Mouse (Mus musculus): ENCODE results near the gene Gbf1. TPM values are rescaled to one million over a fixed set of nuclear protein-coding genes. Genes with fewer than 3 reads are reported as not detected.

Gene Gbf1
- polyA plus RNA-seq, 2 experiments from 2014 or later, result 23.8 to 33.5 TPM

DNA sequence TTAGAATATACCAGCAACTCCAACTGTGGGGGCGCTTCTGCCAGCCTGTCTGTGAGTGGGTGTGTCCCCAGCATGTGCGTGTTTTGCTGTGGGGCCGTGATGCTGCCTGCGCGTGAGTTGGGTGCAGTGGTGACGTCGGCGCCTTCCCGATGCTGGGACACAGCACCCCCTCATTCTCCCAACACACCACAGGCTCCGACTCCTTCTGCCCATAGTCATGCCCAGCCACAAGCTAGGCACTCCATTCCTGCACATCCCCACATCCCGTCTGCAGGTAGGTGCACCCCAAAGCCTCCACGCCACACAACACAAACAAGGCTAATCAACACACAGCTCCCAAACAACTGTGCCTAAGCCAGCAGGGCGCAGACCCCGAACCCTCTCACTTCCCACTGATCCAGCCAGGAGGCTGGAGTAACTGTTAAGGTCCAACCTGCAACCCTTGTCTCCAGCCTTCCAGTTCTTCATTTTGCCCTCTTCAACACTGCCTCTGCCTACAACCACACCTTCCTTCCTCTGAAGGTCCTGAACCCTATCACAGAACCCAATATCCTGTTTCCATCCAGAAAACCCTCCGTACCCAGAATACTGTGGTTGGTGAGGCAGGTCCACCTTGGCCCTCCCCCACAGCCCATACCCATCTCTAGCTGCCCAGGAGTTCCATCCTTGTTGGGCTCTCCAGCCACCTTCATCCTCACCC, 164.7 kb downstream of the Gbf1 start:
- ATAC-seq, result peak; percentile 49

GRCm38 (mm10) chr19:46317546-46317885, 165.2 kb downstream of the Gbf1 start:
- no peak for ATAC-seq

DNA sequence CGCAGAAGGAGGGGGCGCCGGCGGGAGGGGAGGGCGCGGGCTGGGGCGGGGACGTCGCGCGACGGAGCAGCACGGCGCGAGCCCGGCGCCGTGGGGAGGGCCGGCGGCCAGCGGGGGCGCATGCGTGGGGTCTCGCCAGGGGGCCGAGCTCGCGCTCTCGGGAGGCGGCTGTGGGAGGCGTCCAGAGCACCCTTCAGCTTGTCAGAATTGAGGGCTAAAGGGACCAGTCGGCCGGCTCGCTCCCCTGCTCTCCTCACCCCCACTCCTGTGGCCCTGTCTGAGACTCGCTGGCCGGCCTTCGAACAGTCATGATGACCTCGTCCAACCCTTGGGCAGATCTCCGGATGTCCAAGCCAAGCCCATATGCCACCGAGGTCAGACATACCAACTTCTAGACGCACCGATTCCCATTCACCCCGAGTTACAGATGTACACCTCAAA, 165.7 kb downstream of the Gbf1 start:
- no peak for ATAC-seq

GRCm38 (mm10) chr19:46318586-46319378, 166.5 kb downstream of the Gbf1 start:
- no peak for ATAC-seq

DNA sequence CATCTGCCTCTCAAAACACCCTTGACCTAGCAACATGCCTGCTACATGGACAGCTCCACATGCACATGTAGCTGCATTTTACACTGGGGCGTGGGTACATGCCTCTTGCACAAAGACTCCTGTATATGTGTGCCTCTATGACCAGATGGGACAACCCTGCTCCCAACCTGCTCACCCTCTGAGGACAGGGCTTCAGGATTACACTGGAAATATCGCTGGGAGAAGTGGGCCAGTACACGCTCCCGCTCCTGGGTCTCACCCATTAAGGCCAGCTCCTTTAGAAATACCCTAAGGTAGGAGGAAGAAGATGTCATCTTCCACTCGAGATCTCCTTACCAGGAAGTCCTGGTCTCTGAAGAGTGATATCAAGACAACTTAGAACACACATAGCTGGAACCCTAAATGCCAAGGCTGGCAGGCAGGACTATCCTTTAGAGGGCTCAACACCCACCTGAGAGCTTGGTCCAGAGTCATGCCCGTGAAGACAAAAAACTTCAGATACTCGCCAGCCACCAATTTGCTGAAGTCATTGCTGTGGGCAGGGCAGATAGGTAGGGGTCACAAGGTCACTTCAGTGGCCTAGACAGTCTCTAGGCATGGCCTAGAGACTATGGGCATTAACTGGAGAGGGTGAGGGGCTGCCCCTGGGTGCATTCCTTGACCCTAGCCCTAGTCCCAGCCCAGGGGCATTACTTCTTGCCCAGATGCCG, 167.9 kb downstream of the Gbf1 start:
- ATAC-seq, result no peak

DNA sequence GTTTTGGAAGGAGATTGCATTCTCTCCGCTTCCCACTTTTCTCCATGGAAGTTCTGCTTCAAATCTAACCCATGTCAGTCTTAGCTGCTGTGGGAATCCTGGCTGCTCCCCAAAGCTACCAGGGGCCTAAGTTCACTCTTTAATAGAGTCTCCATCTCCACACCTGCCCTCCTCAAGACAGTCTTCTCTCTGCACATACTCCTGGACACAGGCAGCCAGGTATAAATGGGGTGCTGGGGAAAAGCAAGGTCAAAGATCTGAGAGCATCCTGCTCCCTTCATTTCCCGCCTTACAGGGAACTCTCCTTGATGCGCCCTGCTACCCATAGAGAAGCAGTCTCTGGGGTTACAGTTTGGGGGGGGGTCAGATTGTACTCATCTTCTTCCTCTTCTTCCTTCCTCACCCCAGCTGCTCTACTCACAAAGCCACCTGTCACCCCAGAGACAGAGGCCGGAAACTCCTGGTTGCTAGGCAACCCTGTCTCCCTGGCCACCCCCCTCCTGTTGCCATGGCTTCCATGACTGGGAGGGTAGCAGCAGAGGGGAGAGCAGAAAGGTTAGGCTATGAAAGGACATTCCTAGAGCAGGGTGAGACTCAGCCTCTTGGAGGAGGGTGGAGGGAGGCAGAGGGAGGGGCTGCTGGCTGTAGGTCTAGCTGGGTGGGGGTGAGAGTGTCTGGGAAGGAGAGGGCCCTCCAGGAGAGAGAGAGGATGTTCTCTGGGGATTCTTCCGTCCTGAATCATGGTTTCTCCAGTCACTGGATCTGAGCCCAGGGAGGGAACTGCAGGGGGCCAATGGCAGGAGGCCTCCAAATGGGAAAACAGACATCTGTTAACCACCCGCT, 169.0 kb downstream of the Gbf1 start:
- ATAC-seq, result peak; percentile 41

DNA sequence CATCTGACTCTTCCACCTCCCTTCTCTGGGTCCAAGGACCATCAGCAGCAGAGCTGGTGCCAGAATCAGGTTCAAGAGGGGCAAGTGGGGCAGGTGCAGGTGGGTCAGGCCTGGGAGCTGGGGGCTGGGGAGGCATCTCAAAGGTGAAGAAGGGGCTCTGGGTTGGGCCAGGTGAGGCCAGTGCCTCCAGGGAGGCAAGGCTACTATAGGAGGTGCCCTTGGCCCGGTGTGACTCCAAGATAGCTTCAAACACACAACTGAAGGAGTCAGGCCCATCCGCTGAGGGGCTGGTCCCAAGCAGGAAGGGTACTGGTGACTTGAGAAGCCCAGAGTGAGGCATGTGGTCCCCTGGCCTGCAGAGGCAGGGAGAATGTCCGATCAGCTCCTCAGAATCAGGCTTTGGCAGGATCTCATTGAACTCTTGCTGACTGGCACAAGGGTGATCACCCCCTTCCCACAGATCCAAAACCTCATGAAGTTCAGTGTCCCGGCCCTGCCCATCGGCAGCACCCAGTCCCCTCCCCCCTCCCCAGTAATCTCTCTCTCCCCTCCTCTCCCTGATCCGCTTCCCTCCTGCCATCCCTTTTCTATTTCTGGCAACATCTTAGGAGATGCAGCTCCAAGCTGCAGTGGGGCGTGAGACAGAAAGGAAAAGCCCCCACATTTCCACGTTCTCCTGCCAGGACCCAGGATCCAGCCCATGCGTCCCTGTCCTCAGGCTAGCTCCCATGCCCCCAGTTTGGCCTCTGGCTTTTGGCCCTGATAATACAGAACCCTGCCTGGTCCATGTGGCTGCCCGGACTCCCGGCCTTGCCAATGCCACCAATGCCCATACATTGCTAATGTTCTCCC, 170.1 kb downstream of the Gbf1 start:
- ATAC-seq, result no peak

DNA sequence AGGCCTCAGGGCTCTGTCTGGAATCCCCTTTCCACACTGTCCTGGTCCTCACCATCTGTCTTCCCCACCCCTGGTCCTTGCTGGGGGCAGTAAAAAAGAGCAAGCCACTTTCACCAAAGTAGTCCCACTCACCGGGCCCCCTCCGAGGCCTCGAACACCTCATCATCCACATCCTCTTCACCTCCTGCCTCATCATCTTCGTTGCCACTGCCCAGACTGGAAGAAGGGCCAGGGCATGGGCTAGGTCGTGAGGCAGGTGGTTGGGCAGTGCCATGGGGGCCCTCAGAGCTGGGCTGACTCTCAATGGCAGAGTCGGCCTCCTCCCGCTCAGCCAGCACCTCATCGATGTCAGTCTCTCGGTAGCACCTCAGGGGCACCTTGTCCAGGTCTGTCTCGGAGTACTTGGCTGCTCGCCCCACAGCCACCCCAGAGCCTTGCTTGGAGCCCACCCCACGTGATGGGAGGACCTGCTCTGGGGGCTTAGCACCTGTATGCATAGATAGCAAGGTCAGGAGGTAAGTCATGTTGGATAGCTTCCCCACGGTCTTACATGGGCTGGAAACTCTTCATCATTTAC, 170.8 kb downstream of the Gbf1 start:
- ATAC-seq, result no peak

DNA sequence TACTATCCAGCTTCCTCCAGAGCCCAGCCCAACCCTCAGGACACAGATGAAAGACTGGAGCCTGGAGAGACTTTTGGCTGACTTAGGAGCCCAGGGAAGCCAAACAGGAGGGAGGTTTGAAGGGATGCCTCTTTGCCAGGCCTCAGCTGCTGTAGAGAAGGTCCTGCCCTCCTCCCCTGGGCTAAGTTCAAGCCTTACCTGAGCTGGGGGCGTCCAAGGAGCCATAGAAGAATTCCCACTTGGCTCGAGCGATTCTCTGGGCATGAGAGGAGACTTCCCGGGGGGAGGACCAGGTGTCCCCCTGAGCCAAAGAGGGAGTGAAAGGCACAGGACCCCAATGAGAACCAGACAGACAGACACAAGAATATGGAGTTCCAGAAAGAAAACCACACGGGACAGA, 171.4 kb downstream of the Gbf1 start:
- no peak for ATAC-seq

GRCm38 (mm10) chr19:46324366-46324765, 172.1 kb downstream of the Gbf1 start:
- no peak for ATAC-seq

DNA sequence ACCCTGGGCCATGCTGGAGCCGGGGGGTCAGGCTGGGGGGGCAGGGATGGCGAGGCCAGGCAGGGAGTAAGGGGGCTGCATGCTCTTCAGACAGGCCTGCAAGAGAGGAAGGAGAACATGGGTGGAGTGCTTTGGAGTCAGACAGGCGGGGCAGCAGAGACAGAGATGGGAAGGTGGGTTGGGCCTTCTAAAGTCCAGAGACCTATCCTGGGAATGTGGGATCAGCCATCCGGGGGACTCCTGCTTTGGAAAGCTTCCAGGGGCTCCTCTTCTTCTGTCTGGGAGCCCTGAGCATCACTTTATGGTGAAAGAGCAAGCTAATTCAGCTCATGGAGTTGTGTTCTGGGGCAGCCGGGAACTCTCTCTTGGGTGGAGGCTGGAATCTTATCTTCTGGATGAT, 172.6 kb downstream of the Gbf1 start:
- ATAC-seq, result no peak

GRCm38 (mm10) chr19:46326019-46326755, 173.9 kb downstream of the Gbf1 start:
- ATAC-seq, result no peak

DNA sequence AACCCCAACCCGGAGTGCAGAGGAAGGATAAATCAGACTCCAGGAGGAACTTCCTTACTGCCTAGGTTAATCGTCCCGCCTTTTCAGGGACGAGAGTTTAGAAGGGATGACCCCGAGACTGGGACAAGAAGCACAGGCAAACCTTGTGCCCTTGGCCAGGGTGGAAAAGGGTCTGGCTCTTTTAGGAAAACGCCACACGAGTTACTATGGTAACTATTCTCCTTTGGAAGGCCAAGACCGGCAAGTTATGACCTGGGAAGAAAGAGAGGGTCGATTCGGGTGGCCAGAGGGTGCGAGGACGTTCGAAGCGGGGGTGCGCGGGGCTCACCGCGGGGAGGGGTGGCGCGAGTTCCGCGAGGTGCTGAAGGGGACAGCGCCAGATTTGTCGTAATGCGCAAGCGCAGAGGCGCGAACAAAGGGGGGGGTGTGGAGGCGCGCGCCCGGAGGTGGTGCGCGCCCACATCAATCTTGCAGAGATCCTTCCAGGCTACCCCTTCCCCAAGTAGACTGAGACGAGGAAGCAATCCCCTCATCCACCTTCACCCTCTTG, 174.5 kb downstream of the Gbf1 start, which contains the start of gene Psd:
Gene Psd (minus strand): TSS at position 401 of the 550 bp plus-strand sequence.
- ATAC-seq, result no peak

DNA sequence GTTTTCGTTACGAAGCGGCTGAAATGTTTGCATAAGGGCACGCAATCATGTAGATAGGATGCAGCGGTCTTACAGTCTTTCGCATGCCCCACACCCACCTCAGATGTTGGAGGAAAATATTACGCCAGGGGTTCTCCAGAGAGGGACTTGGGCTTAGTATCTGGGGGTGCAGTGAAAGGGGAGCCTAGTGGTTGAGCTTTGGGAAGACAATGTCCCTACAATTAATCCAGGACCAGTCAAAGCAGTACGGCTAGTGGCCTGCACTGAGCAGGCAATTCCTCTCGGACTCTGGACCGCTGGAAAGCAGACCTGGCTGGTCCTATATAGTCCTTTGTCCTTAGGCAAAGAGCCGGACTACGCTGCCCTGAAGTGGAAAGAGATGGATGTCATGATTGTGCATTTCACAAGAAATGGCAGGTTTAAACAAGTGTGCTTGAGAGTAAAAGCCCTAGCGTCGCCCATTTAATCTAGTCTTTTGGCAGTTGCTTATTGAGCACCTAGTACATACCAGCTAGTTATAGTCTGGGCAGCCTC, 175.3 kb downstream of the Gbf1 start:
- ATAC-seq, result no peak

DNA sequence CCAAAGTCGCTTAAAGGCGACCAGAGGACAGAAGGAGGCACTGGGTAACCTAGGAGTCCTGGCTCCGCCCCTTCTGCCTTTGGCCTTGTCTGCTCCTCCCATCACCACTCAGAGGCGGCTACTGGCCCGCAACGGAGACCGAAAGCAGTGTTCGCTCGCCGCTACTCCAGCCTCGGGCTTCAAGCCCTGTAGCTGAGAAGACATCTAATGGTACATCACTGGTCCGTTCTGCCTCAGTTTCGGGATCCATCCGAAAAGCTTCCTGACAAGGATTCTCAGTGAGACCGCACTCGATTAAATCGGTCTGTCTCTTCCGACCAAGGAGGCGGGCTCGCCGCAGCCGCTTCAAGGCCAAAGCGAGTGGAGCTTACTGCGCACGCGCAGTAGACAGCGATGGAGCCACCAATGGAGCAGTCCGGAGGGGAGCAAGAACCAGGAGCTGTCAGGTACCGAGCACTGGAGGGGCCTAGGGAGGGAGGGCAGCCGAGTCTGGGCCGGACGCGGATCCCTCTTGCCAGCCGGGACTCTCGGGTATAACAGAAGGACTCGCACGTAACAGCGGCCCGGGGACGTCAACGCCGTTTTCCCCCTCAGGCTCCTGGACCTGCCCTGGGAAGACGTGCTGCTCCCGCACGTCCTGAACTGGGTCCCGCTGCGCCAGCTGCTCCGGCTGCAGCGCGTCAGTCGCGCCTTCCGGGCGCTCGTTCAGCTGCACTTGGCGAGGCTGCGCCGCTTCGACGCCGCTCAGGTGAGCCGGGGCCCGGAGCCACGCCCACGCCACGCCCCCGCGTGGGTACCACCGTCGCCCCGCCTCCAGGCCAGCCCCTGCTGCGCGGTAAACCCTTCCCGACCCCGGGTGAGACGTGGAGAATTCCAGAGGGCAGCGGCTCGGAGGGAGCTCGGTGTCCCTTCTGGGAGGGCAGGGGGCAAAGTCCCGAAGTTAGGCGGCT, 176.0 kb downstream of the Gbf1 start, which contains the start of gene Fbxl15:
Gene Fbxl15 (plus strand): TSS at position 104 of the 950 bp plus-strand sequence.
- ATAC-seq, result peak; percentile 78

- peak; percentile 9 for ATAC-seq
Measured at GRCm38 (mm10) chr19:46329031-46329641, 176.8 kb downstream of the Gbf1 start.

DNA sequence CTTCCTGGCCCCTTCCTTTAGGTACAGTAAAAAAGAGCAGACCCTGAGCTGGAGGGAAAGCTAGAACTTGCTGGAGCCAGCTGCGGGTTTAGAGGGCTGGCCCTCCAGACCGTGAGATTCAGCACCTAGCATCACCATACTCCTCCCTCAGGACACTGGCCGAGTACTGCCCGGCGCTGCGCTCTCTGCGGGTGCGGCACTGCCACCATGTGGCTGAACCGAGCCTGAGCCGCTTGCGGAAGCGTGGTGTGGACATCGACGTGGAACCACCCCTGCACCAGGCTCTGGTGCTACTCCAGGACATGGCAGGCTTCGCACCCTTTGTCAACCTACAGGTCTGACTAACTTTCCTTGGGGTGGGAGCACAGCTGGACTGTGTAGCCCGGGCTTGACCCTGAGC, 177.6 kb downstream of the Gbf1 start:
- no peak for ATAC-seq

DNA sequence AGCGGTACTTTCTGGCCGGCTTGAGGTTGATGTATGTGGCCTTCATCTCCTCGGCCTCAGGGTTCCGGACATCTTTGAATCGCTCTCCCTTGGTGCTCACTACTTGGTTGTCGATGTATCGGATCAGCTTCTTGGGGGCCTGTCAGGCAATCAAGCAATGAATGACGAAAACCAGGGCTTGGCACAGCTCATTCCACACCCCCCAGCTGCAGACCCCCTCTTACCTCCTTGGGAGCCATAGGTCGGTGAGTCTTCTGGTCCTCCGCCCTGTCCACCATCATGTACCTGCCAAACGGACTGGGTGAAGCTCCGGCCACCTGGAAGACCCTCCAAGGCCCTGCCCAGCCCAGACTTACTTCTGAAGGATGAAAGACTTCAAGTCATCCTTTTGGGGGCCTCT, 178.4 kb downstream of the Gbf1 start:
- no peak for ATAC-seq
